Mouse (Mus musculus): ENCODE data around the gene Zfp472.
"Not testable (repeated sequence)": the region's sequence is repeated elsewhere in the genome, so short reads cannot be mapped to it uniquely, and the experiment has no call there.

The Zfp472 gene

DNA sequence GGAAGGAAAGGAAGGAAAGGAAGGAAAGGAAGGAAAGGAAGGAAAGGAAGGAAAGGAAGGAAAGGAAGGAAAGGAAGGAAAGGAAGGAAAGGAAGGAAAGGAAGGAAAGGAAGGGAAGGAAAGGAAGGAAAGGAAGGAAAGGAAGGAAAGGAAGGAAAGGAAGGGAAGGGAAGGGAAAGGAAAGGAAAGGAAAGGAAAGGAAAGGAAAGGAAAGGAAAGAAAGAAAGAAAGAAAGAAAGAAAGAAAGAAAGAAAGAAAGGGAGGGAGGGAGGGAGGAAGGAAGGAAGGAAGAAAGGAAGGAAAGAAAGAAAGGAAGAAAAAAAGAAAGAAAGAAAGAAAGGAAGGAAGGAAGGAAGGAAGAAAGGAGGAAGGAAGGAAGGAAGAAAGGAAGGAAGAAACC is 54.8 kb downstream of the Zfp472 start:
- DNase-seq, result not testable (repeated sequence)

Measured in cerebellum, postnatal 36 days (tissue).